Mouse (Mus musculus) lung, postnatal 14 days (tissue): ENCODE results near the gene Zbtb39.

Experiments used
- DNase-seq: peaks from one replicate; pipeline ENCODE4 v3.0.0; 2021

The Zbtb39 gene

GRCm38 (mm10) chr10:127739083-127739660, at the start of gene Zbtb39:
Gene Zbtb39, plus strand, starts transcription at chr10:127739538.
- peak; percentile 84 for DNase-seq

- DNase-seq, result no peak
Measured at GRCm38 (mm10) chr10:127691053-127691452, 48.3 kb upstream of the Zbtb39 start.

GRCm38 (mm10) chr10:127694636-127695035, 44.7 kb upstream of the Zbtb39 start:
- DNase-seq, result no peak

- DNase-seq, result no peak
Measured at GRCm38 (mm10) chr10:127695775-127696174, 43.6 kb upstream of the Zbtb39 start.

GRCm38 (mm10) chr10:127698966-127699365, 40.4 kb upstream of the Zbtb39 start:
- DNase-seq, result no peak

- no peak for DNase-seq
Measured at GRCm38 (mm10) chr10:127703299-127703698, 36.0 kb upstream of the Zbtb39 start.

- no peak for DNase-seq
Measured at GRCm38 (mm10) chr10:127704293-127704692, 35.0 kb upstream of the Zbtb39 start.

- DNase-seq, result no peak
Measured at GRCm38 (mm10) chr10:127704766-127705220, 34.5 kb upstream of the Zbtb39 start, which contains the start of gene Myo1a. Gene Myo1a, plus strand, starts transcription at chr10:127705170.

GRCm38 (mm10) chr10:127705783-127706182, 33.6 kb upstream of the Zbtb39 start:
- DNase-seq, result no peak

- peak; percentile 48 for DNase-seq
Measured at GRCm38 (mm10) chr10:127707721-127708120, 31.6 kb upstream of the Zbtb39 start.

- no peak for DNase-seq
Measured at GRCm38 (mm10) chr10:127708850-127709370, 30.4 kb upstream of the Zbtb39 start.

- DNase-seq, result no peak
Measured at GRCm38 (mm10) chr10:127710331-127710730, 29.0 kb upstream of the Zbtb39 start.

- no peak for DNase-seq
Measured at GRCm38 (mm10) chr10:127712736-127713135, 26.6 kb upstream of the Zbtb39 start.

GRCm38 (mm10) chr10:127721671-127722418, 17.5 kb upstream of the Zbtb39 start:
- DNase-seq, result no peak

GRCm38 (mm10) chr10:127724178-127724577, 15.2 kb upstream of the Zbtb39 start, which contains the start of gene Tac2:
Gene Tac2, plus strand, starts transcription at chr10:127724478.
- DNase-seq, result no peak

- no peak for DNase-seq
Measured at GRCm38 (mm10) chr10:127725136-127725535, 14.2 kb upstream of the Zbtb39 start.

- no peak for DNase-seq
Measured at GRCm38 (mm10) chr10:127728437-127728836, 10.9 kb upstream of the Zbtb39 start.

- no peak for DNase-seq
Measured at GRCm38 (mm10) chr10:127730285-127730932, 8.9 kb upstream of the Zbtb39 start.

GRCm38 (mm10) chr10:127730933-127731310, 8.4 kb upstream of the Zbtb39 start:
- DNase-seq, result no peak

GRCm38 (mm10) chr10:127731397-127731796, 7.9 kb upstream of the Zbtb39 start:
- DNase-seq, result no peak

GRCm38 (mm10) chr10:127734434-127734833, 4.9 kb upstream of the Zbtb39 start:
- DNase-seq, result no peak

- DNase-seq, result no peak
Measured at GRCm38 (mm10) chr10:127736266-127736665, 3.1 kb upstream of the Zbtb39 start.

GRCm38 (mm10) chr10:127736916-127737315, 2.4 kb upstream of the Zbtb39 start:
- no peak for DNase-seq

- no peak for DNase-seq
Measured at GRCm38 (mm10) chr10:127737552-127737951, 1.8 kb upstream of the Zbtb39 start.
